Mouse (Mus musculus) intestine, embryonic 14.5 days (tissue): Measurements from ENCODE around the gene Adamts15. TPM values are rescaled to one million over a fixed set of nuclear protein-coding genes. Genes with fewer than 3 reads are reported as not detected.

Experiments
- polyA plus RNA-seq: library from polyadenylated mRNA; unstranded; fragments of >200 nt; fragmentation: Nextera tagmentation; extraction: Ambion mirVana; gene quantifications from 2 replicates; pipeline ENCODE4 v1.2.1, GENCODE M21; 2014

Gene Adamts15
- polyA plus RNA-seq, 1 experiment from 2014 or later = 7.3 TPM

Other genes with a start within 250 kb of the Adamts15 start
- gene Adamts8, start 20.1 kb upstream of the Adamts15 start, polyA plus RNA-seq = 14.6 and 16.3 TPM in 2 replicates
- 8.5 and 10.2 TPM in 2 replicates for gene Zbtb44, start 108.2 kb upstream of the Adamts15 start, polyA plus RNA-seq
- 55.7 and 60.8 TPM in 2 replicates for gene St14, start 209.4 kb upstream of the Adamts15 start, polyA plus RNA-seq